Mouse (Mus musculus): Measurements from ENCODE around the gene Dpm2. TPM values are rescaled to one million over a fixed set of nuclear protein-coding genes. Genes with fewer than 3 reads are reported as not detected.

Dpm2 gene
- polyA plus RNA-seq, 1 experiment: 35.1 TPM

GRCm38 (mm10) chr2:32536634-32537359 is 33.9 kb upstream of the Dpm2 start:
- TF ChIP-seq EP300 (IDR thresholded peaks at IDR 0.05; ENCODE audit: insufficient read depth, low read depth, low read length) (0 out of 2 replicates have a peak, but pooled peaks have one; percentile 56), POLR2A (IDR thresholded peaks at IDR 0.05; ENCODE audit: insufficient read depth, low read length) (no peak), CTCF (IDR thresholded peaks at IDR 0.05; ENCODE audit: low read depth, low read length) (no peak)
- H3K4me1 ChIP-seq (ENCODE audit: control insufficient read depth, insufficient read depth, low read length): peaks cover 9% of the 10 kb centered on the region
- 0 out of 2 replicates have a peak overlapping the region, but pooled peaks have one; percentile 9 for H3K9ac ChIP-seq (ENCODE audit: low read depth, poor library complexity, severe bottlenecking)
- H3K9me3 ChIP-seq (replicated peaks; ENCODE audit: control insufficient read depth, insufficient read depth, low read length, poor library complexity, severe bottlenecking): no peaks in the 10 kb centered on the region
- H3K27ac ChIP-seq (ENCODE audit: insufficient read depth, low read length): no peak overlapping the region
- H3K27me3 ChIP-seq (ENCODE audit: control insufficient read depth, insufficient read depth, low read length, poor library complexity, severe bottlenecking): no peaks in the 10 kb centered on the region
- H3K4me3 ChIP-seq (ENCODE audit: low read depth, low read length): peak overlapping the region; percentile 74
- no peaks in the 10 kb centered on the region for H3K36me3 ChIP-seq (ENCODE audit: control insufficient read depth, insufficient read depth, low read length, poor library complexity, severe bottlenecking)

GRCm38 (mm10) chr2:32537360-32537905 is 33.2 kb upstream of the Dpm2 start:
- Histone ChIP-seq H3K9me3 (replicated peaks; ENCODE audit: control insufficient read depth, insufficient read depth, low read length, poor library complexity, severe bottlenecking) (no peaks in the 10 kb centered on the region), H3K9ac (ENCODE audit: low read depth, poor library complexity, severe bottlenecking) (0 out of 2 replicates have a peak overlapping the region, but pooled peaks have one; percentile 9), H3K4me1 (ENCODE audit: control insufficient read depth, insufficient read depth, low read length) (peaks cover 9% of the 10 kb centered on the region), H3K36me3 (ENCODE audit: control insufficient read depth, insufficient read depth, low read length, poor library complexity, severe bottlenecking) (no peaks in the 10 kb centered on the region), H3K27ac (ENCODE audit: insufficient read depth, low read length) (no peak overlapping the region), H3K4me3 (ENCODE audit: low read depth, low read length) (peak overlapping the region; percentile 21), H3K27me3 (ENCODE audit: control insufficient read depth, insufficient read depth, low read length, poor library complexity, severe bottlenecking) (no peaks in the 10 kb centered on the region)
- TF ChIP-seq CTCF (IDR thresholded peaks at IDR 0.05; ENCODE audit: low read depth, low read length): no peak
- no peak for TF ChIP-seq POLR2A (IDR thresholded peaks at IDR 0.05; ENCODE audit: insufficient read depth, low read length)
- TF ChIP-seq EP300 (IDR thresholded peaks at IDR 0.05; ENCODE audit: insufficient read depth, low read depth, low read length): no peak

GRCm38 (mm10) chr2:32537941-32538340 is 32.7 kb upstream of the Dpm2 start:
- Histone ChIP-seq H3K9ac (ENCODE audit: low read depth, poor library complexity, severe bottlenecking) (no peak overlapping the region; the same call in 1 of the 2 replicates), H3K27ac (ENCODE audit: insufficient read depth, low read length) (no peak overlapping the region), H3K27me3 (ENCODE audit: control insufficient read depth, insufficient read depth, low read length, poor library complexity, severe bottlenecking) (no peaks in the 10 kb centered on the region), H3K9me3 (replicated peaks; ENCODE audit: control insufficient read depth, insufficient read depth, low read length, poor library complexity, severe bottlenecking) (no peaks in the 10 kb centered on the region), H3K36me3 (ENCODE audit: control insufficient read depth, insufficient read depth, low read length, poor library complexity, severe bottlenecking) (no peaks in the 10 kb centered on the region), H3K4me3 (ENCODE audit: low read depth, low read length) (no peak overlapping the region), H3K4me1 (ENCODE audit: control insufficient read depth, insufficient read depth, low read length) (peaks cover 9% of the 10 kb centered on the region)
- TF ChIP-seq EP300 (IDR thresholded peaks at IDR 0.05; ENCODE audit: insufficient read depth, low read depth, low read length) (no peak), POLR2A (IDR thresholded peaks at IDR 0.05; ENCODE audit: insufficient read depth, low read length) (no peak), CTCF (IDR thresholded peaks at IDR 0.05; ENCODE audit: low read depth, low read length) (no peak)

- H3K36me3 ChIP-seq (ENCODE audit: control insufficient read depth, insufficient read depth, low read length, poor library complexity, severe bottlenecking): no peaks in the 10 kb centered on the region
- no peak overlapping the region for H3K9ac ChIP-seq (ENCODE audit: low read depth, poor library complexity, severe bottlenecking)
- H3K4me1 ChIP-seq (ENCODE audit: control insufficient read depth, insufficient read depth, low read length): peaks cover 9% of the 10 kb centered on the region
- no peak overlapping the region for H3K27ac ChIP-seq (ENCODE audit: insufficient read depth, low read length)
- H3K4me3 ChIP-seq (ENCODE audit: low read depth, low read length): no peak overlapping the region
- no peak for TF ChIP-seq POLR2A (IDR thresholded peaks at IDR 0.05; ENCODE audit: insufficient read depth, low read length)
- no peak for TF ChIP-seq CTCF (IDR thresholded peaks at IDR 0.05; ENCODE audit: low read depth, low read length)
- TF ChIP-seq EP300 (IDR thresholded peaks at IDR 0.05; ENCODE audit: insufficient read depth, low read depth, low read length): no peak
- H3K9me3 ChIP-seq (replicated peaks; ENCODE audit: control insufficient read depth, insufficient read depth, low read length, poor library complexity, severe bottlenecking): no peaks in the 10 kb centered on the region
- no peaks in the 10 kb centered on the region for H3K27me3 ChIP-seq (ENCODE audit: control insufficient read depth, insufficient read depth, low read length, poor library complexity, severe bottlenecking)
Measured at GRCm38 (mm10) chr2:32538461-32538860, 32.2 kb upstream of the Dpm2 start.

- no peaks in the 10 kb centered on the region for H3K36me3 ChIP-seq (ENCODE audit: control insufficient read depth, insufficient read depth, low read length, poor library complexity, severe bottlenecking)
- H3K27ac ChIP-seq (ENCODE audit: insufficient read depth, low read length): no peak overlapping the region
- TF ChIP-seq EP300 (IDR thresholded peaks at IDR 0.05; ENCODE audit: insufficient read depth, low read depth, low read length) (no peak), CTCF (IDR thresholded peaks at IDR 0.05; ENCODE audit: low read depth, low read length) (no peak), POLR2A (IDR thresholded peaks at IDR 0.05; ENCODE audit: insufficient read depth, low read length) (no peak)
- H3K4me3 ChIP-seq (ENCODE audit: low read depth, low read length): no peak overlapping the region
- no peaks in the 10 kb centered on the region for H3K27me3 ChIP-seq (ENCODE audit: control insufficient read depth, insufficient read depth, low read length, poor library complexity, severe bottlenecking)
- H3K9ac ChIP-seq (ENCODE audit: low read depth, poor library complexity, severe bottlenecking): no peak overlapping the region
- peaks cover 9% of the 10 kb centered on the region for H3K4me1 ChIP-seq (ENCODE audit: control insufficient read depth, insufficient read depth, low read length)
- H3K9me3 ChIP-seq (replicated peaks; ENCODE audit: control insufficient read depth, insufficient read depth, low read length, poor library complexity, severe bottlenecking): no peaks in the 10 kb centered on the region
Measured at GRCm38 (mm10) chr2:32539452-32539981, 31.1 kb upstream of the Dpm2 start.

All from ES-Bruce4 (cell line).